Mouse (Mus musculus) heart, embryonic 13.5 days (tissue): ENCODE measurements around the gene Clic4. TPM values are rescaled to one million over a fixed set of nuclear protein-coding genes. Genes with fewer than 3 reads are reported as not detected.

Experiments used
- ATAC-seq: fragments of 200-750 bp; cut with Nextera tagmentation; 2 replicates; pipeline ENCODE4 v1.8.0; 2017; ENCODE audit warnings: moderate TSS enrichment; ENCODE audit not compliant: insufficient number of reproducible peaks, low FRiP score, low TSS enrichment; ENCODE audit errors: extremely low read depth
- H3K27ac ChIP-seq: fragments of 300-500 bp; sonication (generic); replicated peaks from 2 replicates; pipeline ENCODE4 v1.5.1; 2015; ENCODE audit warnings: moderate library complexity, mild to moderate bottlenecking, inconsistent platforms
- H3K27me3 ChIP-seq: fragments of 300-500 bp; sonication (generic); replicated peaks from 2 replicates; pipeline ENCODE4 v1.6.1; 2015; ENCODE audit warnings: mild to moderate bottlenecking, inconsistent platforms
- H3K36me3 ChIP-seq: fragments of 300-500 bp; sonication (generic); 2 replicates; pipeline ENCODE4 v1.6.1; 2015; ENCODE audit warnings: mild to moderate bottlenecking, inconsistent platforms
- H3K4me1 ChIP-seq: fragments of 300-500 bp; sonication (generic); 2 replicates; pipeline ENCODE4 v1.6.1; 2015; ENCODE audit warnings: inconsistent platforms
- H3K4me2 ChIP-seq: fragments of 300-500 bp; sonication (generic); 2 replicates; pipeline ENCODE4 v1.6.1; 2015; ENCODE audit warnings: inconsistent platforms, mild to moderate bottlenecking, moderate library complexity
- H3K4me3 ChIP-seq: fragments of 300-500 bp; sonication (generic); 2 replicates; pipeline ENCODE4 v1.5.1; 2015; ENCODE audit warnings: moderate library complexity, mild to moderate bottlenecking, inconsistent platforms
- H3K9ac ChIP-seq: fragments of 300-500 bp; sonication (generic); 2 replicates; pipeline ENCODE4 v1.6.1; 2015; ENCODE audit warnings: inconsistent platforms, mild to moderate bottlenecking, moderate library complexity
- H3K9me3 ChIP-seq: fragments of 300-500 bp; sonication (generic); 2 replicates; pipeline ENCODE4 v1.6.1; 2016; ENCODE audit warnings: inconsistent platforms
- WGBS: fragments of 180-500 bp; shearing (Covaris S2); methylation state at CpG from one replicate; pipeline ENCODE4 v1.1.7; 2015; ENCODE audit warnings: mixed read lengths; 5-methylcytosine and 5-hydroxymethylcytosine counted together
- polyA plus RNA-seq: library from polyadenylated mRNA; unstranded; fragments of >200 nt; fragmentation: Nextera tagmentation; extraction: Ambion mirVana; gene quantifications from 2 replicates; pipeline ENCODE4 v1.2.1, GENCODE M21; 2015

Gene Clic4
- polyA plus RNA-seq, 1 experiment from 2014 or later, result 202 TPM

DNA sequence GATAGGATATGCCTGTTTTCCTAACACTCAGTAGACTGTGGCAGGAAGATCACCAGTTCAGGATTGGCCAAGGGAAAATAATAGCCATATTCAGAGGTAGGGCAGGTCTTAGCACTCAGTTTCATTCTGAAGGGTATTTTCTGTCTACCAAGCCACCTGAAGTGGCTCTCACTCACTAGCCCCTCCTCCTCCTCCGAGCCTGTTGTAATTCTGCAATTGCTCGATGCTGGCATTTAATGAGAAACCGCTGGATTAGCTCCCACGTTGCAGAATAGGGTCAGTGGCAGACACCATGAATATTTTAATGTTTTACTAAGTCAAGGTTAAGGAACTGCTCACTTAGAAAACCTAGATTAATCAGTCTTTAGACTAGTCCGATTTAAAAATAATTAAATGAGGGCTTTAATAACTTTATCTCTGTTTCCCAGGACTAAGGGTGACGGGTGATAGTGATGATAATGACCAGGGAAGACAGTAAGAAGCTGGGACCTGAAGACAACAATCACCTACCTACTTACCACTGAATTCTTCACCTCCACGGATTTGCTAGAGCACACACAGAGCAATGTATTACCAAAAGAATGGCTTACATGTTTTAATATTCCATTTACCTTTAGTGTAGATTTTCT lies 29.6 kb downstream of the Clic4 start:
- H3K27me3 ChIP-seq, result no peaks in the 10 kb centered on the region
- H3K27ac ChIP-seq, result peak overlapping the region; percentile 92; the same call in 1 of the 2 replicates
- no peak overlapping the region for H3K9ac ChIP-seq
- ATAC-seq, result no peak
- H3K4me3 ChIP-seq, result no peak overlapping the region
- no peaks in the 10 kb centered on the region for H3K9me3 ChIP-seq
- H3K36me3 ChIP-seq, result peaks cover 5% of the 10 kb centered on the region
- H3K4me1 ChIP-seq, result peaks cover 84% of the 10 kb centered on the region
- WGBS, result 76% methylated on average over 7 of the region's 7 CpGs
- no peak overlapping the region for H3K4me2 ChIP-seq

DNA sequence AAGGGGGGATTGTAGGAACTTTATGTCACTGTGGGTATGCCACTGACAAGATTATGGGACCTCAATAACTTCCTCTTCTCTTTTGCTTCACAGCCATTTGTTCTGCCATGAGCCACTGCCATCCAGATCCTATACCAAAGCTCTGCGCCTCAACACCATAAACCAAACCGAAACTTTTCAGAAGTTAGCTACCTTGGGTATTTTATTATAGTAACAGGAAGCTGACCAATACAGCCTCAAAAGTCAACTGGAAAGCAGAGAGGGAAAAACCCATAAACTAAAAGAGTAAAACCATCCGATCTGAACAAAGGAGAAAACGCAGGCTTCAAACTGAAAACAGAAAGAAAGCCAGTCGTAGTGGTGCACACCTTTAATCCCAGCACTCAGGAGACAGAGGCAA lies 30.2 kb downstream of the Clic4 start:
- WGBS, result 92% methylated on average over 5 of the region's 5 CpGs
- H3K9ac ChIP-seq, result no peak overlapping the region
- no peak overlapping the region for H3K4me3 ChIP-seq
- no peak for ATAC-seq
- H3K27me3 ChIP-seq, result no peaks in the 10 kb centered on the region
- no peaks in the 10 kb centered on the region for H3K9me3 ChIP-seq
- no peak overlapping the region for H3K4me2 ChIP-seq
- peaks cover 84% of the 10 kb centered on the region for H3K4me1 ChIP-seq
- peak overlapping the region; percentile 92 for H3K27ac ChIP-seq
- peaks cover 12% of the 10 kb centered on the region for H3K36me3 ChIP-seq

DNA sequence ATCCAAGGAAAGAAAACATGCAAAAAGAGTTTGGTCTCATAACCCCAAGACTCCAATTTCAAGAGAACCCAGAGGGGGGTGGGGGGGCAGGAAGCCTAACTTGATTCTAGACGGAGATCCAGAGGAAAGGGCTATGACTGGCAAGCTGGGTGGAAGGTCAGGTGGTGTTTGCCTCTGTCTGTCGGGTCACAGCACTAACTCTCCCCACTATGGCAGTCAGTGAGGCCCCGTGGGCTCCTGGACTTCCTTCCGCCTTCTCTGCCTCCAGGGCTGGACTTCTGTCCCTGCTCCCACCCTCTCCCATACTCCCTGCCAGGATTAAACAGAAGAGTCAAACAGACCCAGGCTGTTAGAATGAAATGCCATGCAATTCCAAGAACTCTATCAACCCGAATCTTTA lies 30.9 kb downstream of the Clic4 start:
- no peaks in the 10 kb centered on the region for H3K27me3 ChIP-seq
- peaks cover 18% of the 10 kb centered on the region for H3K36me3 ChIP-seq
- 23% methylated on average over 5 of the region's 5 CpGs for WGBS
- H3K27ac ChIP-seq, result peak overlapping the region; percentile 92
- H3K4me1 ChIP-seq, result peaks cover 84% of the 10 kb centered on the region
- H3K4me3 ChIP-seq, result no peak overlapping the region
- H3K4me2 ChIP-seq, result peak overlapping the region; percentile 26; the same call in 1 of the 2 replicates
- peak overlapping the region; percentile 24 for H3K9ac ChIP-seq
- ATAC-seq, result no peak
- H3K9me3 ChIP-seq, result no peaks in the 10 kb centered on the region

DNA sequence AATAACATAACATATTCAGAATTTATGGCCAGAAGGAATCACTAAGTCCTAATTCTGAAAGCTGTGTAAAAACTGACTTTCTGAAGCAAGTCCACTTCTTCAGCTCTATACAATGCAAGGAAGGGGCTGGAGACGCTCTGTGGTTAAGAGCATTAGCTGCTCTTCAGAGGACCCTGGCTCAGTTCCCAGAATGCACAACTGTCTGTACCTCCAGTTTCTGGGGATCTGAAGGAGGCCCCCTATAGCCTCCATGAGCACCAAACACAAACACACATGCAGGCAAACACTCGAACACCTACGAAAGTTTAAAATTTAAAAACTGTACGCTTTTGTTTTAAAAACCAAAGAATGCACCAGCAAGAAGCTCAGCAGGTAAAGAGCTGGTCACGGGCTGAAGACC lies 31.5 kb downstream of the Clic4 start:
- Histone ChIP-seq H3K27me3 (no peaks in the 10 kb centered on the region), H3K9ac (0 out of 2 replicates have a peak overlapping the region, but pooled peaks have one; percentile 24), H3K36me3 (peaks cover 23% of the 10 kb centered on the region), H3K27ac (peak overlapping the region; percentile 92), H3K4me2 (peak overlapping the region; percentile 2), H3K9me3 (no peaks in the 10 kb centered on the region), H3K4me3 (no peak overlapping the region), H3K4me1 (peaks cover 85% of the 10 kb centered on the region)
- WGBS, result 60% methylated on average over 5 of the region's 5 CpGs
- no peak for ATAC-seq

DNA sequence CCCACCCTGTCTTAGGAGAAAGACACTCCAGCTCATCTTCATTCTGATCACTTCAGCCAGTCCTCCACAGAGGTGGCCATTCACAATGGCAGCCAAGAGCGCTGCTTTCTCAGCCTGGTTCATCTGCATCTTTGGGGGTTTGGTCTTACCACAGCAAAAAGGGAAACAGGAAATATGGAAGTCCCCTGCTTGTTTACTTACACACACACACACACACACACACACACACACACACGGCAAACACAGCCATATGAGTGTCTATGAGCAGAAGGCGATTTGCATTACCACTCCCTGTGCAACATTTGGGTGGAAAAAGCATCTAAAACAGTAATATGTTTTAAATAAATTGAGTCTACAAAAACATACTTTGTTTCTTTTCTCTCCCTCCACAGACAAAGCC lies 32.3 kb downstream of the Clic4 start:
- 82% methylated on average over 3 of the region's 3 CpGs for WGBS
- H3K9ac ChIP-seq, result peak overlapping the region; percentile 56; the same call in 1 of the 2 replicates
- no peak for ATAC-seq
- H3K9me3 ChIP-seq, result no peaks in the 10 kb centered on the region
- peaks cover 26% of the 10 kb centered on the region for H3K36me3 ChIP-seq
- no peaks in the 10 kb centered on the region for H3K27me3 ChIP-seq
- H3K4me3 ChIP-seq, result no peak overlapping the region
- no peak overlapping the region for H3K4me2 ChIP-seq
- peak overlapping the region; percentile 92 for H3K27ac ChIP-seq
- peaks cover 85% of the 10 kb centered on the region for H3K4me1 ChIP-seq

DNA sequence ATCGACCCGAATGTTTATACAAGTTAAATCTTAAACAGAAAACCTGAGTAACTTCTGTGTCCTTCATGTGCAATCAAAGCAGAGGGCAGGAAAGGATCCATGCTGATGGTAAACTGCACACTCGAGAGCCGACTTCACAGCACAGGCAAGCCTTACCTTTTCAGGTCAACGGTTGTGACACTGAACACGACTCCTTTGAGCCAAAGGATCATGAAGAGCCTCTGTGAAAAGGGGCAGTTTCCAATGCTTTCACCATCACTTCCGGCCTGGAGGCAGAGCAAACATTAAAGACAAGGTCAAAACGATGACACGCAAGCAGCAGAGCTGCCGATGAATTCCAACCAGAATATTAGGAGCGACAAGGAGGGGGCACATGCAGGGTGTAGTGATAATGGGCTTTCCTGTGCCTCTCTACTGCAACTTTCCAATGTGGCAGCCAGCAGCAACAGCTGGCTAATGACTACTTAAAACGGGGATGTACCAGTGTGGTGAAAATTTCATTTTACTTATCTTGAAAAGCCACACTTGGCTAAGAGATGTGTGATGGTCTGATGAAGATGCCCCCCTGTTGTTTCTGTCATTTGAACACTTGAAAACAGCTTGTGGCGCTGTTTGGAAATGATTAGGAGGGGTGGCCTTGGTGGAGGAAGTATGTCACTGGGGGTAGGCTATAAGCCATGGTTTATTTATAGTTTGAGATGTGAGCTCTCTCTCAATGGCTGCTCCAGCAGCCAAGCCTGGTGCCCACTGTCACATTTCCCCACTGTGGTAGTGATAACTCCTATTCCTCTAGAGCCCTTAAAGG lies 33.7 kb downstream of the Clic4 start:
- 43% methylated on average over 13 of the region's 13 CpGs for WGBS
- Histone ChIP-seq H3K4me1 (peaks cover 91% of the 10 kb centered on the region), H3K4me2 (peak overlapping the region; percentile 53), H3K36me3 (peaks cover 39% of the 10 kb centered on the region), H3K27ac (peak overlapping the region; percentile 92), H3K9ac (peak overlapping the region; percentile 65), H3K4me3 (peak overlapping the region; percentile 14; the same call in 1 of the 2 replicates), H3K27me3 (no peaks in the 10 kb centered on the region), H3K9me3 (no peaks in the 10 kb centered on the region)
- peak; percentile 52; the same call in 1 of the 2 replicates for ATAC-seq

DNA sequence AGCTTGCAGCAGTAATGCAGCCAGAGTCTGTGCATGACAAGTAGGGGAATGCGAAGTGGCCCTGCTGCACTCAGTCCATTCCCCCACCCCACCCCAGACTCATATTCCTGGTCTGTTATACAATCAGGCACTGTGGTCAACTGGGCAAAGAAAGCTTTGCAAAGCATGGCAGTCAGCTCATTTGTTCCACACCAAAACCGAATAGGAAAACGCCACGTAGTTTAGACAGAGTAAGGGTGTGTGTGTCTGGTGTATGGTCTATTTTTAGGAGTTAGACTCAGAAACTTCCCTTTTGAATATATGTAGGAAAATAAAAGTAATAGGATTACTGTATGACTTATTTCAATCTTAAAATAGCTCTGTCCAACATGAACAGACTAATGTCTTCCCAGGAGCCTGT lies 36.0 kb downstream of the Clic4 start:
- H3K9me3 ChIP-seq, result no peaks in the 10 kb centered on the region
- 0 out of 2 replicates have a peak overlapping the region, but pooled peaks have one; percentile 24 for H3K9ac ChIP-seq
- peak overlapping the region; percentile 74 for H3K27ac ChIP-seq
- H3K27me3 ChIP-seq, result no peaks in the 10 kb centered on the region
- no peak overlapping the region for H3K4me2 ChIP-seq
- 63% methylated on average over 4 of the region's 4 CpGs for WGBS
- H3K4me3 ChIP-seq, result no peak overlapping the region
- peaks cover 51% of the 10 kb centered on the region for H3K36me3 ChIP-seq
- H3K4me1 ChIP-seq, result peaks cover 81% of the 10 kb centered on the region
- ATAC-seq, result no peak

DNA sequence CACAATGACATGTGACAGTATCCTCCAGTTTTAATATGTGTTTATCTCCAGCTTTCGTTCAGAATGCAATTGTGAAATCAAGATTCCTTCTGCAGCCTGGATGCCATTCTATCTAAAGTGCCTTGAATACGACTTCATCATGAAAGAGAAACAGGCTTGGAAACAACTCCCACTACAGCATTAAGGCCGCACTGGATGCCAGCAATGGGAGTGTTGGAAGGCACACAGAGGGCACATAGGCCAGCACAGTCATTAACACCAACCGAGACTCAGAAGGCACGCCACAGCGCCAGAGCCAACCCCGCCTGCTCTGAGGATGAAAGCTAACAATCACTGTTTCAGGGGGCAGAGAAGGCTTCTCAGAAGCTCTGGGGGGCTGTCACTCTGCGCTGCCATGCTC lies 37.1 kb downstream of the Clic4 start:
- H3K27me3 ChIP-seq, result no peaks in the 10 kb centered on the region
- no peak for ATAC-seq
- H3K4me2 ChIP-seq, result no peak overlapping the region
- WGBS, result 63% methylated on average over 8 of the region's 8 CpGs
- peak overlapping the region; percentile 41 for H3K9ac ChIP-seq
- H3K4me1 ChIP-seq, result peaks cover 81% of the 10 kb centered on the region
- no peak overlapping the region for H3K4me3 ChIP-seq
- peak overlapping the region; percentile 74 for H3K27ac ChIP-seq
- H3K36me3 ChIP-seq, result peaks cover 57% of the 10 kb centered on the region
- H3K9me3 ChIP-seq, result no peaks in the 10 kb centered on the region

DNA sequence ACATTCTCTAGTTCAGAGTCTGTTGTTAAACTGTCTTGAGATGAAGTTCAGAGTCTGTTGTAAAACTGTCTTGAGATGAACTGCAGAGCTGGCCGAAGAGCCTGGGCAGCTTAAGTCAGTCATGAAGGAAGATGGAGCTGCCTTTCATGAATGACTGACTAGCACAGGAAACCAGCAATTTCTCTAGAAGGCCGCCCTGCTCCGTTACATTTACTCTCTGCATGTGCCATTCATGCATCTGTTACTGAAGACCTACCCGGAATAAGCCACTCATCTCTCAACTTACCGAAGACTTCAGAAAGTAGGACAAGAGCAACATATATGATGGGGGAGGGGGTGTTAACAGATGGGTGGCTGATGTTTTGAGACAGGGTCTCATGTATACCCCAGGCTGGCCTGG lies 40.1 kb downstream of the Clic4 start:
- H3K4me3 ChIP-seq, result no peak overlapping the region
- peak overlapping the region; percentile 24 for H3K27ac ChIP-seq
- H3K4me1 ChIP-seq, result peaks cover 74% of the 10 kb centered on the region
- peaks cover 51% of the 10 kb centered on the region for H3K36me3 ChIP-seq
- H3K9ac ChIP-seq, result no peak overlapping the region
- H3K9me3 ChIP-seq, result no peaks in the 10 kb centered on the region
- H3K4me2 ChIP-seq, result no peak overlapping the region
- no peaks in the 10 kb centered on the region for H3K27me3 ChIP-seq
- WGBS, result 76% methylated on average over 5 of the region's 5 CpGs
- ATAC-seq, result no peak

DNA sequence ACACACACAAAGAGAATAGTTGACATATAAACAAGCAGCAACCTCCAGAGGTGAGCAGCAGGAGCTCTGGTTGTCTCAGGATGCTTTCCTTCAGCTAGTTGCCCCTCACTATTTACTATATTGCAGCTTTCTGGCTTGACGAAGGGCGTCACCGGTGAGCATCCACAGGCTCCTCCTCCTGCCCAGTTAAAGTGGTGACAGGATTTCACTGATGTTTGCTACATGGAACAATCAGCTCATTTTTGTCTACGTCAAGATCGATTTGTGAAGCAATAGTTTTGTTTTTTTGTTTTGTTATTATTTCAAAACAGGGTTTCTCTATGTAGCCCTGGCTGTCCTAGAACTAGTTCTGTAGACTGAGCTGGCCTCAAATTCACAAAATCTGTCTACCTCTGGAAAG lies 41.1 kb downstream of the Clic4 start:
- Histone ChIP-seq H3K4me2 (no peak overlapping the region), H3K4me1 (peaks cover 70% of the 10 kb centered on the region), H3K9me3 (no peaks in the 10 kb centered on the region), H3K27me3 (no peaks in the 10 kb centered on the region), H3K9ac (peak overlapping the region; percentile 19; the same call in 1 of the 2 replicates), H3K27ac (peak overlapping the region; percentile 82), H3K4me3 (no peak overlapping the region), H3K36me3 (peaks cover 42% of the 10 kb centered on the region)
- WGBS, result 61% methylated on average over 5 of the region's 5 CpGs
- no peak for ATAC-seq

DNA sequence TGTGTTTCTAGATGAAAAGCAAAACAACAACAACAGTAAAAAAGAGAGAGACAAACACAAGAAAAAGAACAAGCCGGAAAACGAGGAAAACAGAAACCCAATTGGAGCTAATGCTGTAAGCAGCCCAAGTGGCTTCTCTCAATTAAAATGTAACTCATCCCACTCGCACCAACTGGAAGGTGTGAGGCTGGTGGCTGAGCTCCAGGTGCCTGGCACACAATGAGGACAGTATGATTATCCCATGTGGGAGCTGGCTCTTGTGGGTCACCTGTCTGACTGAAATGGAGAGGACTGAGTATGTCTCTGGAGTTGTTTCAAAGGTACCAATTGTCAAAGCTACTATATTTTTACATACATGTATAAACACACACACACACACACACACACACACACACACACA lies 41.5 kb downstream of the Clic4 start:
- no peaks in the 10 kb centered on the region for H3K27me3 ChIP-seq
- peaks cover 70% of the 10 kb centered on the region for H3K4me1 ChIP-seq
- no peaks in the 10 kb centered on the region for H3K9me3 ChIP-seq
- no peak overlapping the region for H3K4me3 ChIP-seq
- WGBS, result 66% methylated on average over 3 of the region's 3 CpGs
- peak overlapping the region; percentile 82 for H3K27ac ChIP-seq
- peak overlapping the region; percentile 19; the same call in 1 of the 2 replicates for H3K9ac ChIP-seq
- no peak overlapping the region for H3K4me2 ChIP-seq
- ATAC-seq, result no peak
- H3K36me3 ChIP-seq, result peaks cover 42% of the 10 kb centered on the region
